Mouse (Mus musculus): ENCODE measurements around the gene Myo5a. TPM values are rescaled to one million over a fixed set of nuclear protein-coding genes. Genes with fewer than 3 reads are reported as not detected.

The Myo5a gene
- 35.2 and 42.7 TPM in 2 replicates for polyA plus RNA-seq (2016; fragmentation: Nextera tagmentation; extraction: Ambion mirVana)

- Histone ChIP-seq H3K9me3 (no peaks in the 10 kb centered on the region), H3K36me3 (no peaks in the 10 kb centered on the region), H3K9ac (replicated peaks) (peak within 1 kb of the TSS; percentile 87), H3K4me3 (peak within 1 kb of the TSS; percentile 82), H3K27ac (replicated peaks) (peak within 1 kb of the TSS; percentile 96), H3K4me1 (peaks cover 16% of the 10 kb centered on the region), H3K27me3 (no peaks in the 10 kb centered on the region), H3K4me2 (replicated peaks) (peak within 1 kb of the TSS; percentile 71)
- 18% methylated on average over 23 of the region's 23 CpGs for WGBS
- no peak for ATAC-seq (ENCODE audit: low FRiP score, low read depth)
Observed at GRCm38 (mm10) chr9:75070457-75071028, at the start of gene Myo5a. Gene Myo5a, plus strand, starts transcription at chr9:75071015.

GRCm38 (mm10) chr9:75022546-75022945 lies 48.3 kb upstream of the Myo5a start:
- Histone ChIP-seq H3K9ac (replicated peaks) (no peak overlapping the region), H3K27me3 (no peaks in the 10 kb centered on the region), H3K36me3 (peaks cover 29% of the 10 kb centered on the region), H3K4me1 (no peaks in the 10 kb centered on the region), H3K9me3 (no peaks in the 10 kb centered on the region), H3K4me3 (no peak overlapping the region), H3K27ac (replicated peaks) (no peak overlapping the region), H3K4me2 (replicated peaks) (no peak overlapping the region)
- no peak for ATAC-seq (ENCODE audit: low FRiP score, low read depth)
- 93% methylated on average over 7 of the region's 7 CpGs for WGBS

- Histone ChIP-seq H3K4me2 (replicated peaks) (no peak overlapping the region), H3K9me3 (no peaks in the 10 kb centered on the region), H3K36me3 (peaks cover 29% of the 10 kb centered on the region), H3K9ac (replicated peaks) (no peak overlapping the region), H3K4me1 (no peaks in the 10 kb centered on the region), H3K27me3 (no peaks in the 10 kb centered on the region), H3K27ac (replicated peaks) (no peak overlapping the region), H3K4me3 (no peak overlapping the region)
- ATAC-seq (ENCODE audit: low FRiP score, low read depth) = no peak
- WGBS = 82% methylated on average over 5 of the region's 5 CpGs
Observed at GRCm38 (mm10) chr9:75023150-75023894, 47.5 kb upstream of the Myo5a start.

GRCm38 (mm10) chr9:75024089-75024488 lies 46.7 kb upstream of the Myo5a start:
- Histone ChIP-seq H3K9me3 (no peaks in the 10 kb centered on the region), H3K27ac (replicated peaks) (no peak overlapping the region), H3K4me2 (replicated peaks) (no peak overlapping the region), H3K4me1 (no peaks in the 10 kb centered on the region), H3K9ac (replicated peaks) (no peak overlapping the region), H3K27me3 (no peaks in the 10 kb centered on the region), H3K4me3 (no peak overlapping the region), H3K36me3 (peaks cover 23% of the 10 kb centered on the region)
- no peak for ATAC-seq (ENCODE audit: low FRiP score, low read depth)
- 63% methylated on average over 7 of the region's 7 CpGs for WGBS

GRCm38 (mm10) chr9:75025689-75026088 lies 45.1 kb upstream of the Myo5a start:
- 71% methylated on average over 6 of the region's 6 CpGs for WGBS
- H3K36me3 ChIP-seq = peaks cover 7% of the 10 kb centered on the region
- no peak overlapping the region for H3K9ac ChIP-seq (replicated peaks)
- no peak overlapping the region for H3K4me2 ChIP-seq (replicated peaks)
- no peak overlapping the region for H3K27ac ChIP-seq (replicated peaks)
- H3K4me3 ChIP-seq = no peak overlapping the region
- no peaks in the 10 kb centered on the region for H3K9me3 ChIP-seq
- ATAC-seq (ENCODE audit: low FRiP score, low read depth) = no peak
- H3K4me1 ChIP-seq = no peaks in the 10 kb centered on the region
- H3K27me3 ChIP-seq = no peaks in the 10 kb centered on the region

- no peaks in the 10 kb centered on the region for H3K4me1 ChIP-seq
- H3K9me3 ChIP-seq = no peaks in the 10 kb centered on the region
- no peak overlapping the region for H3K4me2 ChIP-seq (replicated peaks)
- no peak overlapping the region for H3K4me3 ChIP-seq
- H3K9ac ChIP-seq (replicated peaks) = no peak overlapping the region
- no peak overlapping the region for H3K27ac ChIP-seq (replicated peaks)
- no peaks in the 10 kb centered on the region for H3K27me3 ChIP-seq
- ATAC-seq (ENCODE audit: low FRiP score, low read depth) = no peak
- H3K36me3 ChIP-seq = peaks cover 5% of the 10 kb centered on the region
- 88% methylated on average over 1 of the region's 1 CpGs for WGBS
Observed at GRCm38 (mm10) chr9:75032408-75032807, 38.4 kb upstream of the Myo5a start.

- Histone ChIP-seq H3K4me2 (replicated peaks) (no peak overlapping the region), H3K27me3 (no peaks in the 10 kb centered on the region), H3K9ac (replicated peaks) (no peak overlapping the region), H3K27ac (replicated peaks) (no peak overlapping the region), H3K9me3 (no peaks in the 10 kb centered on the region), H3K4me3 (no peak overlapping the region), H3K4me1 (no peaks in the 10 kb centered on the region), H3K36me3 (peaks cover 5% of the 10 kb centered on the region)
- WGBS = 57% methylated on average over 7 of the region's 7 CpGs
- ATAC-seq (ENCODE audit: low FRiP score, low read depth) = no peak
Observed at GRCm38 (mm10) chr9:75033141-75033540, 37.7 kb upstream of the Myo5a start.

GRCm38 (mm10) chr9:75034691-75035090 lies 36.1 kb upstream of the Myo5a start:
- peaks cover 12% of the 10 kb centered on the region for H3K4me1 ChIP-seq
- H3K36me3 ChIP-seq = peaks cover 5% of the 10 kb centered on the region
- H3K9me3 ChIP-seq = no peaks in the 10 kb centered on the region
- H3K9ac ChIP-seq (replicated peaks) = no peak overlapping the region
- H3K27ac ChIP-seq (replicated peaks) = no peak overlapping the region
- ATAC-seq (ENCODE audit: low FRiP score, low read depth) = no peak
- H3K27me3 ChIP-seq = no peaks in the 10 kb centered on the region
- no peak overlapping the region for H3K4me2 ChIP-seq (replicated peaks)
- whole genome bisulfite sequencing = 62% methylated on average over 1 of the region's 1 CpGs
- no peak overlapping the region for H3K4me3 ChIP-seq

GRCm38 (mm10) chr9:75035944-75036343 lies 34.9 kb upstream of the Myo5a start:
- no peak overlapping the region for H3K9ac ChIP-seq (replicated peaks)
- whole genome bisulfite sequencing = 78% methylated on average over 4 of the region's 4 CpGs
- no peak for ATAC-seq (ENCODE audit: low FRiP score, low read depth)
- H3K4me3 ChIP-seq = no peak overlapping the region
- H3K36me3 ChIP-seq = peaks cover 5% of the 10 kb centered on the region
- H3K9me3 ChIP-seq = no peaks in the 10 kb centered on the region
- no peak overlapping the region for H3K27ac ChIP-seq (replicated peaks)
- no peaks in the 10 kb centered on the region for H3K27me3 ChIP-seq
- no peak overlapping the region for H3K4me2 ChIP-seq (replicated peaks)
- H3K4me1 ChIP-seq = peaks cover 17% of the 10 kb centered on the region

- no peaks in the 10 kb centered on the region for H3K36me3 ChIP-seq
- peak within 1 kb of the TSS; percentile 76 for H3K27ac ChIP-seq (replicated peaks)
- H3K4me3 ChIP-seq = peak within 1 kb of the TSS; percentile 97
- peak within 1 kb of the TSS; percentile 69 for H3K4me2 ChIP-seq (replicated peaks)
- under 1% methylated on average over 73 of the region's 73 CpGs for WGBS
- no peaks in the 10 kb centered on the region for H3K9me3 ChIP-seq
- no peaks in the 10 kb centered on the region for H3K27me3 ChIP-seq
- peaks cover 17% of the 10 kb centered on the region for H3K4me1 ChIP-seq
- peak; percentile 96 for ATAC-seq (ENCODE audit: low FRiP score, low read depth)
- H3K9ac ChIP-seq (replicated peaks) = peak within 1 kb of the TSS; percentile 84
Observed at GRCm38 (mm10) chr9:75037451-75038356, 33.1 kb upstream of the Myo5a start, which contains the start of gene Arpp19. Gene Arpp19, plus strand, starts transcription at chr9:75037614.

- H3K9me3 ChIP-seq = no peaks in the 10 kb centered on the region
- peaks cover 17% of the 10 kb centered on the region for H3K4me1 ChIP-seq
- H3K27me3 ChIP-seq = no peaks in the 10 kb centered on the region
- ATAC-seq (ENCODE audit: low FRiP score, low read depth) = no peak
- no peak overlapping the region for H3K27ac ChIP-seq (replicated peaks)
- WGBS = 3% methylated on average over 10 of the region's 10 CpGs
- H3K9ac ChIP-seq (replicated peaks) = peak overlapping the region; percentile 84
- peak overlapping the region; percentile 69 for H3K4me2 ChIP-seq (replicated peaks)
- H3K36me3 ChIP-seq = no peaks in the 10 kb centered on the region
- H3K4me3 ChIP-seq = peak overlapping the region; percentile 97
Observed at GRCm38 (mm10) chr9:75038357-75038688, 32.5 kb upstream of the Myo5a start.

GRCm38 (mm10) chr9:75040566-75040965 lies 30.2 kb upstream of the Myo5a start:
- peaks cover 17% of the 10 kb centered on the region for H3K4me1 ChIP-seq
- no peak overlapping the region for H3K27ac ChIP-seq (replicated peaks)
- 89% methylated on average over 2 of the region's 2 CpGs for WGBS
- no peaks in the 10 kb centered on the region for H3K27me3 ChIP-seq
- H3K4me3 ChIP-seq = no peak overlapping the region
- ATAC-seq (ENCODE audit: low FRiP score, low read depth) = no peak
- H3K9ac ChIP-seq (replicated peaks) = no peak overlapping the region
- 0 out of 2 replicates have a peak, but pooled peaks cover 5% of the 10 kb centered on the region for H3K36me3 ChIP-seq
- H3K9me3 ChIP-seq = no peaks in the 10 kb centered on the region
- H3K4me2 ChIP-seq (replicated peaks) = no peak overlapping the region
